Mouse (Mus musculus) ES-E14 (cell line): ENCODE measurements around the gene Wdr83. TPM values are rescaled to one million over a fixed set of nuclear protein-coding genes. Genes with fewer than 3 reads are reported as not detected.

Experiments used
- DNase-seq: peaks from one replicate; pipeline ENCODE4 v3.0.0-alpha.2; 2013; ENCODE audit warnings: low read depth, low spot score
- H3K27ac ChIP-seq: 2 replicates; pipeline ENCODE4 v1.5.1; 2012; ENCODE audit warnings: low read depth, mild to moderate bottlenecking, low read length, moderate library complexity, mixed read lengths; ENCODE audit not compliant: poor library complexity, insufficient read depth, severe bottlenecking
- H3K36me3 ChIP-seq: 2 replicates; pipeline ENCODE4 v1.6.1; 2012; ENCODE audit warnings: mild to moderate bottlenecking, low read length, moderate library complexity, mixed read lengths; ENCODE audit not compliant: control insufficient read depth, poor library complexity, insufficient read depth, severe bottlenecking
- H3K4me1 ChIP-seq, 2 experiments: fragments of 150-350 bp in 1 of 2; sonication (generic) in 1 of 2; 2 replicates each; pipeline ENCODE4 v1.6.1; 2012; ENCODE audit warnings: low read length in 2 of 2, mild to moderate bottlenecking in 1 of 2, mixed read lengths in 1 of 2; ENCODE audit not compliant: control insufficient read depth in 2 of 2, insufficient read depth in 2 of 2, poor library complexity in 1 of 2
- H3K4me3 ChIP-seq, 2 experiments: fragments of 150-350 bp in 1 of 2; sonication (generic) in 1 of 2; 2 replicates each; pipeline ENCODE4 v1.5.1; 2012; ENCODE audit warnings: low read length in 2 of 2, low read depth in 1 of 2, mild to moderate bottlenecking in 1 of 2, mixed read lengths in 1 of 2; ENCODE audit not compliant: insufficient read depth in 1 of 2, poor library complexity in 1 of 2, severe bottlenecking in 1 of 2
- H3K9ac ChIP-seq: 2 replicates; pipeline ENCODE4 v1.6.1; 2012; ENCODE audit warnings: low read depth, mild to moderate bottlenecking, low read length, mixed read lengths; ENCODE audit not compliant: poor library complexity, insufficient read depth, severe bottlenecking
- H3K9me3 ChIP-seq: fragments of 150-350 bp; sonication (generic); 2 replicates; pipeline ENCODE4 v1.6.1; 2012; ENCODE audit warnings: low read depth, mild to moderate bottlenecking, low read length; ENCODE audit not compliant: control insufficient read depth, insufficient read depth
- CHD2 ChIP-seq: IDR thresholded peaks from 2 replicates; pipeline ENCODE4 v1.6.1; 2014; ENCODE audit warnings: mild to moderate bottlenecking, low read depth, low read length, inconsistent platforms
- HCFC1 ChIP-seq: IDR thresholded peaks from 2 replicates; pipeline ENCODE4 v1.6.1; 2012; ENCODE audit warnings: low read length, inconsistent platforms, borderline replicate concordance; ENCODE audit not compliant: insufficient read depth
- MAFK ChIP-seq: IDR thresholded peaks from 2 replicates; pipeline ENCODE4 v1.6.1; 2014; ENCODE audit warnings: mild to moderate bottlenecking, low read depth, low read length, inconsistent platforms; ENCODE audit not compliant: insufficient read depth
- ZC3H11A ChIP-seq: IDR thresholded peaks from 2 replicates; pipeline ENCODE4 v1.6.1; 2012; ENCODE audit warnings: low read depth, mild to moderate bottlenecking, inconsistent platforms, low read length, borderline replicate concordance
- ZNF384 ChIP-seq: IDR thresholded peaks from 2 replicates; pipeline ENCODE4 v1.6.1; 2012; ENCODE audit warnings: low read depth, low read length, inconsistent platforms
- in situ Hi-C, 2 experiments: fragments of 600-800 bp; cut with MboI; formaldehyde crosslinking; loops; one replicate each; pipeline ENCODE4 v1.15.1; 2025; ENCODE audit warnings: low sequenced_read_pairs in 2 of 2, inconsistent platforms in 1 of 2; ENCODE audit not compliant: unreplicated experiment in 2 of 2
- total RNA-seq: library from RNA; depleted of rRNA; stranded (reverse); fragments of 300-350 nt; gene quantifications from 2 replicates; pipeline ENCODE4 v1.2.3, GENCODE M21; 2012

The Wdr83 gene
- total RNA-seq, 1 experiment, result 26.4 TPM

DNA sequence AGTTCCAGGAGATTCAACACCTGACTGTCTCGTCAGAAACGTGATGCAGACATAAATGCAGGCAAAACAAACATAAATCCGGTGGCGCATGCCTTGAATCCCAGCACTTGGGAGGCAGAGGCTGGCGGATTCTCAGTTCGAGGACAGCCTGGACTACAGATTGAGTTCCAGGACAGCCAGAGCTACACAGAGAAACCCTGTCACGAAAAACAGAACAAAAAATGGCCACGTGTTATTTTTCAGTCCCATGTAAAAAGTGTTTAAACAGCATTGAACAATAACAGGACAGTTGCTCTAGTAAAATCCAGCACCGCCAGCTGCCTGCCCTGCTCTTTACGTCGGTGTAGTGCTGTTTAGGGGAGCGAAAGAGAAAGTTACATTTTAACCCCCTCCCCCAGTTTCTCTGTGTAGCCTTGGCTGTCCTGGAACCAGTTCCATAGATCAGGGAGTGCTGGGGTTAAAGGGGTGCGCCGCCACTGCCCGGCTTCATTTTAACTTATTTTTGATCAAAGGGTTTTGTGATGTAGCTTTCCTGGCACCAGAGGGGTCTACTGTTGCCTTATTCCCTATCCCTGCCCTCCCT lies 45.3 kb downstream of the Wdr83 start:
- DNase-seq, result no peak
- H3K27ac ChIP-seq, result peak overlapping the region; percentile 90
- peaks cover 19% of the 10 kb centered on the region for H3K36me3 ChIP-seq
- H3K9me3 ChIP-seq, result no peaks in the 10 kb centered on the region
- in situ Hi-C loops, result no loop called here
- peak overlapping the region; percentile 77 to 96 for H3K4me3 ChIP-seq
- peaks cover 0 to 9% of the 10 kb centered on the region in 2 experiments; a peak in 2 of 4 replicates for H3K4me1 ChIP-seq
- TF ChIP-seq MAFK, result no peak
- TF ChIP-seq ZC3H11A, result no peak
- no peak for TF ChIP-seq CHD2
- no peak for TF ChIP-seq HCFC1
- TF ChIP-seq ZNF384, result no peak
- peak overlapping the region; percentile 99 for H3K9ac ChIP-seq

DNA sequence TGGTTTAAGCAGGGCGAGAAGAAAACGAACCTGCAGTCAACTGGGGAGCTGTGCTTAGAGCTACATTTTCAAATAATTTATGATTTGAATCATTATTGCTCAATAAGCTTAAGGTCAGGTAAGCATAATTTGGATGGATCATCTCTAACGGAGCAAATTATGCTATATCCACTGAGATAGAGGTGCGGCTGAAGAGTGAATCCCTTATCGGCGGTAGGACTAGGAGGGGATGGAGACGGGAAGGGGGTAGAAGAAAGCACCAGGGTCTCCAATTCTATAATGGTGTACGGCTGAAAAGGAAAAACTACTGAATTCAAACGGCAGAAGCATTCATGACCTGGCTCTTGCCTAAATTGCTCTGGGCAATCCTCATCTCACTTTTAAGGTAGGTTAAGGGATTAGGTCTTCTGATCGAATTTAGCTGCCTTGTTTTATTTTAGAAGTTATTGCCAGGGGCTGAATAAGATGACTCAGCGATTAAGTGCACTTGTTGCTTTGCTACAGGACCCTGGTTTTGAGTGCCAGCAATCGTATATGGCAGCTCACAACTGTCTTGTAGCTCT lies 45.9 kb downstream of the Wdr83 start:
- in situ Hi-C loops, result no loop called here
- peaks cover 17% of the 10 kb centered on the region for H3K36me3 ChIP-seq
- no peaks in the 10 kb centered on the region for H3K9me3 ChIP-seq
- H3K4me1 ChIP-seq, result peaks cover 0 to 6% of the 10 kb centered on the region in 2 experiments; a peak in 2 of 4 replicates
- peak overlapping the region; percentile 77 to 96 for H3K4me3 ChIP-seq
- TF ChIP-seq MAFK, result peak; percentile 85
- TF ChIP-seq ZNF384, result no peak
- no peak for TF ChIP-seq ZC3H11A
- no peak for DNase-seq
- peak overlapping the region; percentile 90 for H3K27ac ChIP-seq
- H3K9ac ChIP-seq, result peak overlapping the region; percentile 99

DNA sequence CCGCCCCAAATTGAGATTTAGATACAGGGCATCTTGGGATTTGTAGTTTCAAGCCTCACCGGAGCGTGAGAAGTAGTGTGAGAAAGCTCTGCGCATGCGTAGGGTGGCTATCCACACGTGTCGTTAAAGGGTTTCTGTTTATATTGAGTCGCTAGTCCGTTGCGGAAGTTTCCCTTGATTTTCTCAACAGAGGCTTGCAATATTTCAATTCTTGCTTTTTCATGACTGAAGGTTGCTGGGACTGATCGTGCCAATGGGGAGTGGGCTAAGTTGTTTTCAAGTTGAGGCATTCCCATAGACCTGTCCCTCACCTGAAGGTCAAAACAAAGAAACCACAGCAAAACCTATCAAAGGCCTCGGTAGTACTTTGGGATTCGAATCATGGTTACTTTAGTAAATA lies 46.3 kb downstream of the Wdr83 start:
- H3K9ac ChIP-seq, result peak overlapping the region; percentile 99; the same call in 1 of the 2 replicates
- no peaks in the 10 kb centered on the region for H3K9me3 ChIP-seq
- H3K4me1 ChIP-seq, result peaks cover 0 to 4% of the 10 kb centered on the region in 2 experiments; a peak in 2 of 4 replicates
- TF ChIP-seq HCFC1, result peak; percentile 89
- no peak for TF ChIP-seq CHD2
- TF ChIP-seq ZNF384, result no peak
- in situ Hi-C loops, result no loop called here
- DNase-seq, result peak; percentile 87
- H3K4me3 ChIP-seq, result peak overlapping the region; percentile 77 to 96
- no peak overlapping the region; the same call in 1 of the 2 replicates for H3K27ac ChIP-seq
- peaks cover 17% of the 10 kb centered on the region for H3K36me3 ChIP-seq

DNA sequence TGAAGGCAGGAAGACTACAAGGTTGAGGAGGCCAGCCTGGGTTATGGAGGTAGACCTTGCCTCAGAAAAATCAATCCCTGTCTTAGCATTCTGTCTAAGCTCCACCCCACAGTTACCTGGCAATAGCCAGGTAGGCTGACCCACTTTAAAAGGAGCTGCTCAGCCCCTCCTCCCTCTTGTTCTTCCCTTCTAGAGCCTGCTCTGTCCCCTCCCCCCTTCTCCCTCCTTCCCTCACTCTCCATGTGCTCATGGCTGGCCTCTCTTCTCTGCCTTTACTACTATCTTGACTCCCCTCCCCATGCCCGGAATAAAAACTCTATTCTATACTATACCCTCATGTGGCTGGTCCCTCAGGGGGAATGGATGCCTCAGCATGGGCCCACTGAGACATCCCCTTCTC lies 47.2 kb downstream of the Wdr83 start:
- TF ChIP-seq ZC3H11A (no peak), HCFC1 (no peak), MAFK (no peak), ZNF384 (no peak), CHD2 (no peak)
- Histone ChIP-seq H3K4me1 (peaks cover 0 to 9% of the 10 kb centered on the region in 2 experiments; a peak in 2 of 4 replicates), H3K4me3 (peak overlapping the region in 1 of 2 experiments; percentile 47; a peak in 1 of 4 replicates), H3K9me3 (no peaks in the 10 kb centered on the region), H3K27ac (no peak overlapping the region; the same call in 1 of the 2 replicates), H3K36me3 (peaks cover 26% of the 10 kb centered on the region), H3K9ac (peak overlapping the region; percentile 55; the same call in 1 of the 2 replicates)
- DNase-seq, result no peak
- in situ Hi-C loops, result no loop called here
